Mouse (Mus musculus) testis, adult 2 months (tissue): Measurements from ENCODE around the gene Mphosph9. TPM values are rescaled to one million over a fixed set of nuclear protein-coding genes. Genes with fewer than 3 reads are reported as not detected.

Experiments
- H3K27ac ChIP-seq: fragments of 200-500 bp; 2 replicates; pipeline ENCODE4 v1.5.1; 2012; ENCODE audit warnings: low read depth, low read length; ENCODE audit not compliant: control insufficient read depth, insufficient read depth
- H3K27me3 ChIP-seq: fragments of 200-500 bp; 2 replicates; pipeline ENCODE4 v1.6.1; 2012; ENCODE audit warnings: mild to moderate bottlenecking, low read length, moderate library complexity; ENCODE audit not compliant: control insufficient read depth, insufficient read depth
- H3K36me3 ChIP-seq: fragments of 200-500 bp; 2 replicates; pipeline ENCODE4 v1.6.1; 2012; ENCODE audit warnings: mild to moderate bottlenecking, low read length; ENCODE audit not compliant: control insufficient read depth, insufficient read depth
- H3K4me1 ChIP-seq: fragments of 200-500 bp; 2 replicates; pipeline ENCODE4 v1.6.1; 2012; ENCODE audit warnings: low read length; ENCODE audit not compliant: control insufficient read depth, insufficient read depth
- H3K4me3 ChIP-seq: fragments of 200-500 bp; 2 replicates; pipeline ENCODE4 v1.5.1; 2012; ENCODE audit warnings: low read depth, mild to moderate bottlenecking, low read length, moderate library complexity, mixed read lengths; ENCODE audit not compliant: control insufficient read depth
- CTCF ChIP-seq: fragments of 200-500 bp; IDR thresholded peaks from 2 replicates; pipeline ENCODE4 v1.5.1; 2012; ENCODE audit warnings: low read depth, mild to moderate bottlenecking, inconsistent platforms, low read length, moderate library complexity; ENCODE audit not compliant: control insufficient read depth, insufficient read depth, insufficient replicate concordance
- POLR2A ChIP-seq: fragments of 200-500 bp; IDR thresholded peaks from 2 replicates; pipeline ENCODE4 v1.6.1; 2012; ENCODE audit warnings: low read depth, mild to moderate bottlenecking, inconsistent platforms, low read length, moderate library complexity; ENCODE audit not compliant: control insufficient read depth
- polyA plus RNA-seq: library from polyadenylated mRNA; depleted of rRNA; stranded (reverse); fragments of >200 nt; gene quantifications from 2 replicates; pipeline ENCODE4 v1.2.3, GENCODE M21; 2012

The Mphosph9 gene
- polyA plus RNA-seq, 1 experiment: 29.0 TPM

DNA sequence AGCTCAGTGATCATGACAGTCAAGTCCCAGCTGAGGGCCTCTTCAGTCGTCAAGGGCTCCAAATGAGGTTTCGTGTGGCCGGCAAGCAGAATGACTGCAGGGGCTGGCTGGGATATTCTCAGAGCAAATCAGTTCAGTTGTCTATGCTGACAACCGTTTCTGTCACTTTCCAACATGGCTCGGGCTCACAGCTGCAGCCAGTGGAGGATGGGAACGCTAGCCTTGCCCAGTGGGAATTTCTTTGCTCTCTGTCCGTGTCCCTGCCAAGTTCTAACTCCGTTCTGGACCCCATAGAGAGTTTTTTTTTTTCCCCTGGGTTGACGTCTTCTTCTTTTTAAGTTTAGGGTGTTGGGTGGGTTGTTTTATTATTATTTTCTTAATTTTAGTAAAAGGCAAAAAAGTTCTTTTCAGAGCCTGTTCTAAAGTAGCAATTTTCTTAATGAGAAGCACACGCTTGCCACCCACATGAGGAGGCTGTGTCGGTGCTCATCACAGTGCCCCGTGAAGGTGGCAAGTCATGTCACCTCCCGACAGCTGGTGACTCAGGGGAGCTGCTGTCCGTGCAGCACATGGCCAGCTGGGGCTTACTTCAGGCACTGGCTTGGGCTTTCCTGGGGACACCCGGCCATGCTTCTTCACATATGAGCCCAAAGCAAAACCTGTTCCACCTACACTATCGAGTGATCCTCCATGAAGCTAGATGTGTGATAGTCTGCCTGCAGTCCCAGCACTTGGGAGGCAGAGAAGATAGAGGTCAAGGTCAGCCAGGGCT lies 103.3 kb downstream of the Mphosph9 start:
- no peak overlapping the region for H3K27ac ChIP-seq
- TF ChIP-seq POLR2A (no peak), CTCF (no peak)
- H3K4me3 ChIP-seq: no peak overlapping the region
- H3K27me3 ChIP-seq: no peaks in the 10 kb centered on the region
- H3K4me1 ChIP-seq: peaks cover 2% of the 10 kb centered on the region; the same call in 1 of the 2 replicates
- no peaks in the 10 kb centered on the region for H3K36me3 ChIP-seq

DNA sequence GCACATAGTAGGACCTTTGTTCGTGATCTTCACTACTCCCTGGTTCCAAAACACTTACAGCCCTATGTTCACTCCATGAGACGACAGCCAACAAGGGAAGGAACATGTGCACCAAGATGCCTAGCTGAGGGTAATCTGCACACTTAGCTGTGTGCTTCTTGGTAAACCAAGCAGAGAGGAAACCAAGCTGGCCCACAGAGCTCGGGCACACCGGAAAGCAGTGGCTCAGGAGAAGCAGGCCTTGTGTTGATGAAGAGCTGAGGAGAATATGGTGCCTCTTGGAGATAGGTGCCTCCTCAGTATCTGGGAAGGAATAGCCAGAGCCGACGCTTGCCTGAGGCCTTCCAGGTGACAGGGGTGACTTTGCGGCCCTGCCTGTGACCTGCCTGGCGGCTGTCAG lies 104.2 kb downstream of the Mphosph9 start:
- TF ChIP-seq CTCF (no peak), POLR2A (no peak)
- H3K36me3 ChIP-seq: no peaks in the 10 kb centered on the region
- peaks cover 2% of the 10 kb centered on the region; the same call in 1 of the 2 replicates for H3K4me1 ChIP-seq
- no peaks in the 10 kb centered on the region for H3K27me3 ChIP-seq
- no peak overlapping the region for H3K4me3 ChIP-seq
- no peak overlapping the region for H3K27ac ChIP-seq

DNA sequence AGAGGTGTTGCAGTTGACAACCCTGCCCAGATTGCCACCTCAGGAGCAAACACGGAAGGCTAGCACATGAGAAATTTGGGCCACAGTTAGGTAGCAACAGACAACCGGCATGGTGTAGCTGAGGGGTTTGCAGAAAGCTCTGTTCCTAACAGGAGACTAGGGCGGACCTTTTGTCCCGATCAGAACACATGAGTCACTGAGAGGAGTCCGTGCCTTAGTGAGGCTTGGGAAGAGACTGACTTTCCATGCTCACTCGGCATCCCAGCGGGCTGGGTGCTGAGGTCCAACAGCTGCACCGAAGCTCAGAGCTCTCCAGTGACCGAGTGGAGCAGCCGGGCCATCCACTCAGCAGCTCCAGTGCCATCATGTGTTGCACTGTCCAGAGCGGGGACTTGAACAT lies 105.1 kb downstream of the Mphosph9 start:
- Histone ChIP-seq H3K4me3 (no peak overlapping the region), H3K36me3 (no peaks in the 10 kb centered on the region), H3K27ac (peak overlapping the region; percentile 47), H3K4me1 (peaks cover 2% of the 10 kb centered on the region; the same call in 1 of the 2 replicates), H3K27me3 (no peaks in the 10 kb centered on the region)
- no peak for TF ChIP-seq CTCF
- TF ChIP-seq POLR2A: no peak

GRCm38 (mm10) chr5:124221736-124222040 lies 106.1 kb downstream of the Mphosph9 start:
- H3K4me1 ChIP-seq: peaks cover 2% of the 10 kb centered on the region; the same call in 1 of the 2 replicates

DNA sequence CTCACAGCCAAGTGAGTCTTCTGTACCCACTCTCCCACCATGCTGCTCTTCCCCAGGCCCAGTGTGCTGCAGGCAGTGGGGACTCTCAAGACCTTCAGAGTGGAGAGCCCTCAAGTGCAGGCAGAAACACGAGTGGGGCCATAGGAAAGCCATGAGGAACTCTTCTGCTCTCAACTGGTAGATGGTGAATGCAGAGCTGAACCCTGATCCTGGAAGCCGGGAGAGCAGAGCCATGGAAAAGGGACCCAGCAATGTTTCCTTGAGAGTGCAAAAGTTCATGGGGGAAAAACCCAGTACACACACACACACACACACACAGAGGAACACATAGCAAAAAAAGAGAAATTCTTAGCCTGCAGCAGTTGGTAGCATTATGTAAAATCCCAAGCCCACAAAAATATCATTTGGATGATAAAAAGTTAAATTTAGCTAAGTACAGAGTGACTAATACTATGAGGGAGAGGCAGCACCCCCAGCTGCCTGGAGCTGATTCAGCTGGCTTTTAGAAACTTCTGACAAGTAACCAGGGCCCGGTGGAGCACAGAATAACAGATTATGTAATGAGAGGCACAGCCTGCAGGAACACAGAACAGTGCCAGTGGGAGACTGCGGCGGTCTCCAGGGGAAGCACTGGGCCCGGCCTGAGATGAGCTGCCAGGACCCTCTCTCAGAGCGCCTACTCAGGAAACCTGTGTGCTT lies 106.6 kb downstream of the Mphosph9 start:
- no peaks in the 10 kb centered on the region for H3K27me3 ChIP-seq
- H3K4me3 ChIP-seq: no peak overlapping the region
- peaks cover 2% of the 10 kb centered on the region; the same call in 1 of the 2 replicates for H3K4me1 ChIP-seq
- H3K27ac ChIP-seq: peak overlapping the region; percentile 45; the same call in 1 of the 2 replicates
- H3K36me3 ChIP-seq: no peaks in the 10 kb centered on the region
- TF ChIP-seq CTCF (no peak), POLR2A (no peak)

More at GRCm38 (mm10) chr5:124221736-124222040, 106.1 kb downstream of the Mphosph9 start:
- no peak overlapping the region for H3K27ac ChIP-seq
- TF ChIP-seq CTCF (no peak), POLR2A (no peak)
- H3K4me3 ChIP-seq: no peak overlapping the region
- no peaks in the 10 kb centered on the region for H3K36me3 ChIP-seq
- H3K27me3 ChIP-seq: no peaks in the 10 kb centered on the region

DNA sequence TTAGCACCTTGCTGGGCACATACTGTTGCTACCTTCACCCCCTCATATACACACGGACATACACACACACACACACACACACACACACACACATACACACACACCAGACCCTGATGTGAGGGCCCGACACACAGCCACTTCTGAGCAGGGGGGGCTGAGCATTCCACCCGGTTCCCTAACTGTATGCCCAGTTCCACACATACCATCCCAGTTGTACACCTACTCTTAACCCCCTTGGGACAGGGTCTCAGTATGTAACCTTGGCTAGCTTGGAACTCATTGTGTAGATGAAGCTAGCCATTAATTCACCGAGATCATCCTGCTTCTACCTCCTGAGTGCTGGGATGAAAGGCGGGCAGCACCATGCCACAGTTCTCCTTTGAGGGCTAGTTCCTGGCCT lies 107.2 kb downstream of the Mphosph9 start:
- Histone ChIP-seq H3K27me3 (no peaks in the 10 kb centered on the region), H3K36me3 (no peaks in the 10 kb centered on the region), H3K4me1 (peaks cover 2% of the 10 kb centered on the region; the same call in 1 of the 2 replicates), H3K4me3 (no peak overlapping the region), H3K27ac (no peak overlapping the region)
- no peak for TF ChIP-seq CTCF
- no peak for TF ChIP-seq POLR2A

DNA sequence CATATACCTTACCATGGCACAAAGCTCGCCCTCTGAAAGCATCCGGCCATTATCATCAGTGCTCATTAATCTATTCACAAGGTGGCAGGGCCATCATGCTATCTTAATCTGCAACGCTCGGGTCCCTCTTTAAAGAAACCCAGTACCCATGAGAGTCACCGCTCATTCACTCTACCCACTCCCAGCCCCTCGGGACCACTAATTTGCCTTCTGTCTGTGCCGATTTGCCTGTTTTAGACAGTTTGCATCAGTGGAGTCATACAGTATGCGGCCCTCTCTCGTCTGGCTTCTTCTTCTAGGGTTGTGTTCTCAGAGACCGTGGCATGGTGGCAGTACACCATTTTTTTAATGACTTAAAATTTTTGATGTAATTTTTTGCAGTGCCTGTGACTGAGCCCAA lies 108.3 kb downstream of the Mphosph9 start:
- no peak overlapping the region for H3K4me3 ChIP-seq
- H3K36me3 ChIP-seq: no peaks in the 10 kb centered on the region
- no peak for TF ChIP-seq POLR2A
- TF ChIP-seq CTCF: no peak
- peaks cover 2% of the 10 kb centered on the region; the same call in 1 of the 2 replicates for H3K4me1 ChIP-seq
- no peaks in the 10 kb centered on the region for H3K27me3 ChIP-seq
- no peak overlapping the region for H3K27ac ChIP-seq

DNA sequence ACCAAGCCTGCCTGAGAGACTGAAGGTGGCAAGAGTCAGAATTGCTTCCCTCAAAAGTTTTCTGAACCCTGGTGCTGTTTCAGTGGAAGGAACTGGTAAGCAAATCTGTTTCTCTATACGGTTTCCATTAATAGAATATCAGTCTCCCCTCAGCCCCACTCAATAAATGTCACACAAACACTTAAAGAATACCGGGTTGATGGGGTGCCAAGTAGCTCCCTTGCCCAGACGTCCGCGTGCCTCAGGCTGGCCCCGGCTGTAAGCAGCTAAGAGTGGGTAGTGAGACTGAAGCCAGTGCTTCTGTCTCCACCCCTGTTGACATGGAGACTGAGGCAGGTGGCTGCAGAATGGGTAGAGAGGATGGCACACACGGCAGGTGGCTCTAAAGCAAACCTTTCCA lies 108.8 kb downstream of the Mphosph9 start:
- no peak overlapping the region for H3K27ac ChIP-seq
- H3K4me1 ChIP-seq: peaks cover 2% of the 10 kb centered on the region; the same call in 1 of the 2 replicates
- H3K27me3 ChIP-seq: no peaks in the 10 kb centered on the region
- TF ChIP-seq POLR2A (no peak), CTCF (no peak)
- H3K36me3 ChIP-seq: no peaks in the 10 kb centered on the region
- no peak overlapping the region for H3K4me3 ChIP-seq
